Mouse (Mus musculus) kidney, embryonic 14.5 days (tissue): ENCODE data around the gene Mon2. TPM values are rescaled to one million over a fixed set of nuclear protein-coding genes. Genes with fewer than 3 reads are reported as not detected.
"Not testable (repeated sequence)": the region's sequence is repeated elsewhere in the genome, so short reads cannot be mapped to it uniquely, and the experiment has no call there.

ENCODE experiments used
- ATAC-seq: fragments of 200-750 bp; cut with Nextera tagmentation; 2 replicates; pipeline ENCODE4 v1.8.0; 2017; ENCODE audit warnings: moderate number of reproducible peaks, mild to moderate bottlenecking, moderate TSS enrichment, moderate library complexity; ENCODE audit not compliant: low FRiP score, low TSS enrichment
- H3K27ac ChIP-seq: fragments of 300-500 bp; sonication (generic); 2 replicates; pipeline ENCODE4 v1.5.1; 2014; ENCODE audit warnings: low read depth, mild to moderate bottlenecking, low read length, moderate library complexity, mixed read lengths
- H3K27me3 ChIP-seq: fragments of 300-500 bp; sonication (generic); 2 replicates; pipeline ENCODE4 v1.6.1; 2014; ENCODE audit warnings: mild to moderate bottlenecking, low read length; ENCODE audit not compliant: control insufficient read depth, insufficient read depth
- H3K36me3 ChIP-seq: fragments of 300-500 bp; sonication (generic); 2 replicates; pipeline ENCODE4 v1.6.1; 2014; ENCODE audit warnings: low read length, mixed read lengths; ENCODE audit not compliant: control insufficient read depth, insufficient read depth
- H3K4me1 ChIP-seq: fragments of 300-500 bp; sonication (generic); 2 replicates; pipeline ENCODE4 v1.6.1; 2014; ENCODE audit warnings: low read length, mixed read lengths; ENCODE audit not compliant: control insufficient read depth, insufficient read depth
- H3K4me2 ChIP-seq: fragments of 300-500 bp; sonication (generic); replicated peaks from 2 replicates; pipeline ENCODE4 v1.6.1; 2014; ENCODE audit warnings: low read depth, mild to moderate bottlenecking, low read length
- H3K4me3 ChIP-seq: fragments of 300-500 bp; sonication (generic); 2 replicates; pipeline ENCODE4 v1.5.1; 2014; ENCODE audit warnings: mild to moderate bottlenecking, low read length
- H3K9ac ChIP-seq: fragments of 300-500 bp; sonication (generic); 2 replicates; pipeline ENCODE4 v1.6.1; 2014; ENCODE audit warnings: low read depth, mild to moderate bottlenecking, low read length, moderate library complexity
- H3K9me3 ChIP-seq: fragments of 300-500 bp; sonication (generic); 2 replicates; pipeline ENCODE4 v1.6.1; 2016; ENCODE audit warnings: low read length; ENCODE audit not compliant: control insufficient read depth
- WGBS: fragments of 180-500 bp; shearing (Covaris S2); extraction: QIAGEN DNeasy Blood & Tissue Kit; methylation state at CpG from one replicate; pipeline ENCODE4 v1.1.7; 2014; 5-methylcytosine and 5-hydroxymethylcytosine counted together
- polyA plus RNA-seq: library from polyadenylated mRNA; unstranded; fragments of >200 nt; fragmentation: Nextera tagmentation; extraction: Ambion mirVana; gene quantifications from 2 replicates; pipeline ENCODE4 v1.2.1, GENCODE M21; 2014

Gene Mon2
- polyA plus RNA-seq, 1 experiment from 2014 or later, result 40.8 TPM

DNA sequence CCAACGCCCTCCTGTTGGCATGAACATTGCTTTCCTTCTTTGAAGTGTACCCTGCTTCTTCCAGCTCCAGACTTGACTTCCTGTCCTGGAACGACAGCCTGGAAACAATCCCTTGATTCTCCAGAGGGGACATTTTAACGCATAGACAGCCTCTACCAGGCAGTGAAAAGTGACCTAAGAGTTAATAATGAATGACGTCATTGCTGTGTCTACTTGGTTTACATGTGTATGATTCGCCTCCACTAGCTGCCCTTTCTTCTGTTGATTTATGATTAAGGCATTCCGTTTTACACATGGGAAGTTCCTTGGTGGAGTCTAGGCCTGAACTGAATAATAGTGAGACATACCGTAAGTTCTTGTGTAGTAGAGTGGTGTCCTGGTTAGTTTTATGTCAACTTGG is 109.9 kb downstream of the Mon2 start:
- Histone ChIP-seq H3K36me3 (no peaks in the 10 kb centered on the region), H3K4me2 (no peak overlapping the region), H3K4me1 (peaks cover 19% of the 10 kb centered on the region), H3K4me3 (no peak overlapping the region), H3K27me3 (no peaks in the 10 kb centered on the region), H3K9me3 (no peaks in the 10 kb centered on the region), H3K27ac (no peak overlapping the region), H3K9ac (no peak overlapping the region)
- ATAC-seq, result no peak
- 49% methylated on average over 7 of the region's 7 CpGs for WGBS

- not testable (repeated sequence) for H3K9ac ChIP-seq, H3K27me3 ChIP-seq, ATAC-seq, H3K27ac ChIP-seq, H3K36me3 ChIP-seq, H3K4me2 ChIP-seq, H3K4me3 ChIP-seq, H3K9me3 ChIP-seq
- H3K4me1 ChIP-seq, result peaks cover 19% of the 10 kb centered on the region
- WGBS, result 94% methylated on average over 4 of the region's 5 CpGs
These were observed 110.7 kb downstream of the Mon2 start for GRCm38 (mm10) chr10:122965650-122966049.

- peak overlapping the region; percentile 39; the same call in 1 of the 2 replicates for H3K4me2 ChIP-seq
- no peaks in the 10 kb centered on the region for H3K9me3 ChIP-seq
- no peak overlapping the region for H3K9ac ChIP-seq
- peak overlapping the region; percentile 10; the same call in 1 of the 2 replicates for H3K27ac ChIP-seq
- H3K4me3 ChIP-seq, result no peak overlapping the region
- no peaks in the 10 kb centered on the region for H3K27me3 ChIP-seq
- no peaks in the 10 kb centered on the region for H3K36me3 ChIP-seq
- ATAC-seq, result no peak
- H3K4me1 ChIP-seq, result peaks cover 19% of the 10 kb centered on the region
- WGBS, result 37% methylated on average over 4 of the region's 4 CpGs
These were observed 112.1 kb downstream of the Mon2 start for GRCm38 (mm10) chr10:122964241-122964636.

- ATAC-seq, result peak; percentile 29; the same call in 1 of the 2 replicates
- 7% methylated on average over 21 of the region's 21 CpGs for WGBS
- peak overlapping the region; percentile 39 for H3K4me2 ChIP-seq
- no peaks in the 10 kb centered on the region for H3K27me3 ChIP-seq
- H3K9me3 ChIP-seq, result no peaks in the 10 kb centered on the region
- H3K36me3 ChIP-seq, result no peaks in the 10 kb centered on the region
- H3K4me3 ChIP-seq, result peak overlapping the region; percentile 6; the same call in 1 of the 2 replicates
- peaks cover 19% of the 10 kb centered on the region for H3K4me1 ChIP-seq
- peak overlapping the region; percentile 45; the same call in 1 of the 2 replicates for H3K9ac ChIP-seq
- H3K27ac ChIP-seq, result peak overlapping the region; percentile 10; the same call in 1 of the 2 replicates
These were observed 112.7 kb downstream of the Mon2 start for GRCm38 (mm10) chr10:122963463-122964240.

- WGBS, result 54% methylated on average over 9 of the region's 9 CpGs
- ATAC-seq, result no peak
These were observed 113.7 kb downstream of the Mon2 start for GRCm38 (mm10) chr10:122962651-122963050.

GRCm38 (mm10) chr10:122961494-122961893 is 114.8 kb downstream of the Mon2 start:
- Histone ChIP-seq H3K4me2 (no peak overlapping the region), H3K4me1 (peaks cover 19% of the 10 kb centered on the region), H3K4me3 (no peak overlapping the region), H3K9me3 (no peaks in the 10 kb centered on the region), H3K27me3 (no peaks in the 10 kb centered on the region), H3K9ac (no peak overlapping the region), H3K36me3 (no peaks in the 10 kb centered on the region), H3K27ac (no peak overlapping the region)
- 62% methylated on average over 9 of the region's 9 CpGs for WGBS
- ATAC-seq, result no peak

More at GRCm38 (mm10) chr10:122962651-122963050, 113.7 kb downstream of the Mon2 start:
- H3K27me3 ChIP-seq, result no peaks in the 10 kb centered on the region
- H3K36me3 ChIP-seq, result no peaks in the 10 kb centered on the region
- no peak overlapping the region for H3K4me3 ChIP-seq
- H3K27ac ChIP-seq, result no peak overlapping the region
- no peaks in the 10 kb centered on the region for H3K9me3 ChIP-seq
- peaks cover 19% of the 10 kb centered on the region for H3K4me1 ChIP-seq
- no peak overlapping the region for H3K4me2 ChIP-seq
- H3K9ac ChIP-seq, result no peak overlapping the region

DNA sequence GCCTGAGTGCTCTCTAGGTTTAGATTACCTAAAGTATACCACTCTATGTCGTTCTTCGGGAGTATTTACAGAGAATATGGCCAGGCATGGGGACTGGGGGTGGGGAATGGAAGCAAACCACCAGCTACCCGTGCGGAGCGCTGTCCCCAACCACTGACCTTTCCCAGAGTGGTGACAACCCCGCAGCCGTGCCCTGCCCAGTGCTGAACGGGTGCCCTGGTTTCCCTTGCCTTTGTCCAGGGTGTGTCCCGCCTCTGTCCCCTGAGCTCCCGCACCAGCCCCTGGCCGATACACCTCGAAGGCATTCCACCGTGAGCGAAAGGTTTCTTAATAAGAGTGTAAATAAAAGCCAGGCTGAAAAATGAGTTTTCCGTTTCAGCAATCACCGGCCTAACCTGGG is 115.6 kb downstream of the Mon2 start:
- Histone ChIP-seq H3K36me3 (no peaks in the 10 kb centered on the region), H3K4me3 (no peak overlapping the region), H3K9ac (no peak overlapping the region), H3K4me2 (no peak overlapping the region), H3K27me3 (no peaks in the 10 kb centered on the region), H3K9me3 (no peaks in the 10 kb centered on the region), H3K4me1 (peaks cover 19% of the 10 kb centered on the region), H3K27ac (no peak overlapping the region)
- WGBS, result 72% methylated on average over 16 of the region's 16 CpGs
- no peak for ATAC-seq

DNA sequence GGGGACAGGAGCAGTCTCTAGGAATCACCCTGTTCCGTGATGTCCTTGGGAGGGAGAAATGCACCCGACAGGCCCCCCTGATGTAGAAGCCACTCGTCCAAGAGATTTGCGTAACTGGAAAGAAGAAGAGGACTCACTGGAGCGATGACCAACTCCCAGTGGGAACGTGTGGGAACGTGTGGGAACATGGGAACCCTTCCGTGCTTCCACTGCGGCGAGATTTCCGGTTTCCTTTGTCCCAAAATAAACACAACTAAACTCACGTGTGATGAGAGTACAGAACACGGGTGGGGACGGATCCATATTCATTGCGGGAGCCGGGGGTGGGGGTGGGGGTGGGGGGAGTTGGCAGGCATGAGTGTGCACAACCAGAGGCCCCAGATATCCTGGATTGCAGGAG is 116.1 kb downstream of the Mon2 start:
- H3K27me3 ChIP-seq, result no peaks in the 10 kb centered on the region
- WGBS, result 89% methylated on average over 16 of the region's 16 CpGs
- no peak for ATAC-seq
- no peaks in the 10 kb centered on the region for H3K9me3 ChIP-seq
- H3K4me3 ChIP-seq, result no peak overlapping the region
- no peaks in the 10 kb centered on the region for H3K36me3 ChIP-seq
- H3K9ac ChIP-seq, result no peak overlapping the region
- H3K4me1 ChIP-seq, result peaks cover 19% of the 10 kb centered on the region
- no peak overlapping the region for H3K4me2 ChIP-seq
- H3K27ac ChIP-seq, result no peak overlapping the region

- Histone ChIP-seq H3K4me2 (no peak overlapping the region), H3K27me3 (no peaks in the 10 kb centered on the region), H3K9ac (no peak overlapping the region), H3K9me3 (no peaks in the 10 kb centered on the region), H3K36me3 (no peaks in the 10 kb centered on the region), H3K4me1 (peaks cover 8% of the 10 kb centered on the region), H3K4me3 (no peak overlapping the region), H3K27ac (no peak overlapping the region)
- no peak for ATAC-seq
- WGBS, result 92% methylated on average over 5 of the region's 5 CpGs
These were observed 117.6 kb downstream of the Mon2 start for GRCm38 (mm10) chr10:122958699-122959098.
